Mouse (Mus musculus): ENCODE data around the gene Sf3b6. TPM values are rescaled to one million over a fixed set of nuclear protein-coding genes. Genes with fewer than 3 reads are reported as not detected.

Gene Sf3b6
- polyA plus RNA-seq (2017; shearing (Covaris generic)): 422 TPM

GRCm38 (mm10) chr12:4817361-4818101, at the start of gene Sf3b6:
Gene Sf3b6, plus strand, starts transcription at chr12:4817544.

GRCm38 (mm10) chr12:4768492-4769332, 48.6 kb upstream of the Sf3b6 start, which contains the start of the genes Pfn4 and Fam228b:
Gene Pfn4, plus strand, starts transcription at chr12:4769022.
Gene Fam228b, minus strand, starts transcription at chr12:4769267.

DNA sequence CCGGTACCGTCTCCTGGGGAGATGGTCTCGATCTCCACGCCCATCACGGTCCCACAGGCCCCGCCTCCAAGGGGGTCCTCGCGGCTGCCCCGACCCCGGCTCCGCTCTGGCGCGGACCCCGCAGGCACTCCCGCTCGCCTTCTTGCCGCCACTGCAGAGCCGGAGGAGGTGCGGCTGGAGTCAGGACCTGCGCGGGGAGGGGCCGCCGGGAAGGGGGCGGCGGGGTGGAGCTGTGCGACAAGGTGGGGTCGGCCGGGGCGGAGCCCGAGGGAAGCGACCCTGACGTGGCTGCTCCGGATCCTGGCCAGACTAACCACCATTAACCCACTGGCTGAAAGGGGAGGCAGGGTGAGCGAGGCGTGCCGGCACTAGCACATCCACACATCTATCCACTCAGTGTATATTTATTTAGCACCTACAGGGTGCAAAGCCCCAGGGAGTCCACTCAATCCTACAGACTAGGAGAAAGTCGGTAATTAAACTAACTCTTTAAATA, 24.1 kb downstream of the Sf3b6 start, which contains the start of gene Fkbp1b:
Gene Fkbp1b (minus strand): TSS at position 200 of the 496 bp plus-strand sequence.

DNA sequence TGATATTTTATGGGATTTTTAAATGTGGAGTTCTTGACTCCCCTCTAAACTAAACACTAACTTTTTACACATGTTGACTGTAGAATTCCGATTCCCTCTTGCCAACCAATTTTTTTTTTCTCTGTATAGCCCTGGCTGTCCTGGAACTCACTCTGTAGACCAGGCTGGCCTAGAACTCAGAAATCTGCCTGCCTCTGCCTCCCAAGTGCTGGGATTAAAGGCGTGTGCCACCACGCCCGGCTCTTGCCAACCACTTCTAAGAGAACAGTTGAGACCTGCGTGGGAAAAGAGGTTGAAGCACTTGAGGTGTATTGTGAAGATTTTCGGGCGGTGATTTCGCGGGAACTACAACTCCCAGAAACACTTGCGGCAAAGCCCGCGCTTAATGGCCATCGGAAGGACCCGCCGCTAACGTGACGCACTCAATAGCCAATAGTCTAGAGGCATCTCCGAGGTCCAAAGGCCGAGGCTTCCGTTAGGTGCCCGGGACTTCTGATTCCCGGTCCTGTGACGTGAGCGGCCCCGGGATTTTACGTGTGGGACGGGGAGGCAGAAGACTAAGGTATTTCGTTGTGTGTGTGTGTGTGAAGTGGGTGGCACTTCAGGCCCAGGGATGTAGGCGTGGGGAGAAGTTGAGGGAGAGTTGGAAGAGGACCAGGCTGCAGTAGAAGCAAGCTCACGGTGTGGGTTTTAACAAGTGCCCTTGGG, 25.7 kb downstream of the Sf3b6 start, which contains the start of gene Wdcp:
Gene Wdcp (plus strand): TSS at position 414 of the 708 bp plus-strand sequence.

DNA sequence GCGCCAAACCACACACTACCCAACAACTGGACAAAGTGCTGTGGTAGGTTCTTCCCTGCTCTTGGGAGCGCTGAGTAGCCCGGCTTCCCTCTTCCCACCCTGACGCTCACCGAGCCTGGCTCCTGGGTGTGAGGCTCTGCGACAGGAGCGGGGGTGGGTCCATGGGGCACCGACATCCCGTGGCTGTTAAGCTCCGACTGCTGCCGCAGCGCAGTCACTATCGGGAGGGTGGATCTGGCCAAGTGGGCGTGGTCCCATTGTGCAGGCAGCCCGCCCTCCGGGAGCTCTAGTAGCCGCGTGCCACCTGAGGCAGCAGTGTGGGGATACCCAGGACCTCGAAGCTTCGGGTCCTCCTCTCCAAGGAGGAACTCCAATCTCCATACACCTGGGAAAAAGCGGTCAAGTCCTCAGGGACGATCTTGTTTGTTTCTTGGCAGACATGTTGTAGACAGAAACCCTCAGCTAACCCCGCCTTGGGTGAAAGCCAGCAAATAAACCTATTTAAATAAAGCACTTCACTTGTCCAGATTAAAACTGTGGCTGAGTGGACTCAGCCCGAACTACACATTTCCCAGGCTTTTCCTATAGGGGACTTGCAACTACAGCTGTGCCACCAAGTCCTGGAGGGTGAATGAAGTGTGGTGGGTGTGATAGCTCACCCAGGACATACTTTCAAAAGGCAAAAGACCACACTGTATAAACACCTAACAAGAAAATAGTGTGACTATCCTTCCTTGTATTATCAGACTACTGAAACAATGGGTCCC, 57.0 kb downstream of the Sf3b6 start, which contains the start of gene Mfsd2b:
Gene Mfsd2b (minus strand): TSS at position 199 of the 767 bp plus-strand sequence.

Other genes with a start within 250 kb of the Sf3b6 start
- 29.4 TPM for gene Itsn2, start 224.9 kb upstream of the Sf3b6 start, polyA plus RNA-seq (2017; shearing (Covaris generic))
- not detected for gene Gm3625, start 224.6 kb upstream of the Sf3b6 start, polyA plus RNA-seq (2017; shearing (Covaris generic))
- gene Fam228a, start 79.1 kb upstream of the Sf3b6 start, polyA plus RNA-seq (2017; shearing (Covaris generic)): not detected
- 0.21 TPM for gene Pfn4, start 48.5 kb upstream of the Sf3b6 start, polyA plus RNA-seq (2017; shearing (Covaris generic))
- 0.65 TPM for gene Fam228b, start 48.3 kb upstream of the Sf3b6 start, polyA plus RNA-seq (2017; shearing (Covaris generic))
- 0.45 TPM for gene Fkbp1b, start 24.0 kb downstream of the Sf3b6 start, polyA plus RNA-seq (2017; shearing (Covaris generic))
- 15.0 TPM for gene Wdcp, start 25.8 kb downstream of the Sf3b6 start, polyA plus RNA-seq (2017; shearing (Covaris generic))
- 0.81 TPM for gene Mfsd2b, start 56.8 kb downstream of the Sf3b6 start, polyA plus RNA-seq (2017; shearing (Covaris generic))
- 10.0 TPM for gene Ubxn2a, start 90.2 kb downstream of the Sf3b6 start, polyA plus RNA-seq (2017; shearing (Covaris generic))
- 8.7 TPM for gene Atad2b, start 99.8 kb downstream of the Sf3b6 start, polyA plus RNA-seq (2017; shearing (Covaris generic))